Mouse (Mus musculus) embryonic facial prominence, embryonic 13.5 days (tissue): ENCODE data around the gene Wdr17. TPM values are rescaled to one million over a fixed set of nuclear protein-coding genes. Genes with fewer than 3 reads are reported as not detected.

Experiments
- ATAC-seq: fragments of 200-750 bp; cut with Nextera tagmentation; 2 replicates; pipeline ENCODE4 v1.8.0; 2017; ENCODE audit warnings: low read depth; ENCODE audit not compliant: insufficient number of reproducible peaks, insufficient read depth, low FRiP score, low TSS enrichment
- H3K27ac ChIP-seq: fragments of 300-500 bp; sonication (generic); 2 replicates; pipeline ENCODE4 v1.5.1; 2015; ENCODE audit warnings: moderate library complexity, mild to moderate bottlenecking, inconsistent platforms
- H3K27me3 ChIP-seq: fragments of 300-500 bp; sonication (generic); 2 replicates; pipeline ENCODE4 v1.6.1; 2015; ENCODE audit warnings: mild to moderate bottlenecking, inconsistent platforms
- H3K36me3 ChIP-seq: fragments of 300-500 bp; sonication (generic); 2 replicates; pipeline ENCODE4 v1.6.1; 2015; ENCODE audit warnings: mild to moderate bottlenecking, inconsistent platforms
- H3K4me1 ChIP-seq: fragments of 300-500 bp; sonication (generic); 2 replicates; pipeline ENCODE4 v1.6.1; 2015; ENCODE audit warnings: inconsistent platforms
- H3K4me2 ChIP-seq: fragments of 300-500 bp; sonication (generic); 2 replicates; pipeline ENCODE4 v1.6.1; 2015; ENCODE audit warnings: moderate library complexity, mild to moderate bottlenecking, inconsistent platforms
- H3K4me3 ChIP-seq: fragments of 300-500 bp; sonication (generic); 2 replicates; pipeline ENCODE4 v1.5.1; 2015; ENCODE audit warnings: mild to moderate bottlenecking, inconsistent platforms
- H3K9ac ChIP-seq: fragments of 300-500 bp; sonication (generic); 2 replicates; pipeline ENCODE4 v1.6.1; 2015; ENCODE audit warnings: mild to moderate bottlenecking, inconsistent platforms
- H3K9me3 ChIP-seq: fragments of 300-500 bp; sonication (generic); 2 replicates; pipeline ENCODE4 v1.6.1; 2016; ENCODE audit warnings: inconsistent platforms
- WGBS: fragments of 180-500 bp; shearing (Covaris S2); methylation state at CpG from one replicate; pipeline ENCODE4 v1.1.7; 2015; ENCODE audit warnings: mixed read lengths; 5-methylcytosine and 5-hydroxymethylcytosine counted together
- polyA plus RNA-seq: library from polyadenylated mRNA; unstranded; fragments of >200 nt; fragmentation: Nextera tagmentation; extraction: Ambion mirVana; gene quantifications from 2 replicates; pipeline ENCODE4 v1.2.1, GENCODE M21; 2015

The Wdr17 gene
- polyA plus RNA-seq, 1 experiment from 2014 or later = 1.2 TPM

DNA sequence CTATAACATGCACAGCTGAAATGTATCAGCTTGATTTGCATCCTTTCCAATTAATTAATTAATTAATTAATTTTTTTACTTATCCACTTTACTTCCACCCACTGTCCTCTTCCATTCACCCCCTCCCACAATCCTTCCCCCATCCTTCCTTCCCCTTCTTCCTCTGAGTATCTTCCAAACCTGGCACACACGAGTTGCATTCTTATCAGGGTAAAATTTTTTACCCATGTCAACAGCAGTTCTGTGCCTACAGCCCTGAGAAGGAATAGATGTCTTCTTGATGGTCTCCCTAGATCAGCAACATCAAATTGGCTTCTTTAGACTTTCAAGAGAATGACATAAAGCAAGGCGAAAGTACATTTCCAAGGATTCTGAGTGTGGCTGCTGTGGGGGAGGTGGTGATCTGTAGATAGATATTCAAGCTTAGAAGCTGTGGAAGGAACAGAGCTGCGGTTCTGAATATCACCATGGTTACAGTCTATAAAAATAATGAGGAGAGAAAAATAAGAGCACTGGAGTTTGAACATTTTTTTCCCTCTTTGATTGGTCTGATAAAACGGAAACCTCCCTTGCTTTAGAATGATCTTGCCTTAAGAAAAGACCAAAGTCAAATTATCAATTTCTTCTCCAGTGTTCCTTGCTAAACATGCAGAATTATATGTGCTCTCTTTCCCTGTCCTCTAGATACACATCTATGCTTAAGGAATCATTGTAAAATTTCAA lies 22.8 kb downstream of the Wdr17 start:
- WGBS = 79% methylated on average over 4 of the region's 4 CpGs
- no peaks in the 10 kb centered on the region for H3K27me3 ChIP-seq
- no peak overlapping the region for H3K9ac ChIP-seq
- no peak for ATAC-seq
- no peaks in the 10 kb centered on the region for H3K4me1 ChIP-seq
- no peak overlapping the region for H3K4me2 ChIP-seq
- no peak overlapping the region for H3K27ac ChIP-seq
- no peaks in the 10 kb centered on the region for H3K9me3 ChIP-seq
- no peaks in the 10 kb centered on the region for H3K36me3 ChIP-seq
- H3K4me3 ChIP-seq = no peak overlapping the region

DNA sequence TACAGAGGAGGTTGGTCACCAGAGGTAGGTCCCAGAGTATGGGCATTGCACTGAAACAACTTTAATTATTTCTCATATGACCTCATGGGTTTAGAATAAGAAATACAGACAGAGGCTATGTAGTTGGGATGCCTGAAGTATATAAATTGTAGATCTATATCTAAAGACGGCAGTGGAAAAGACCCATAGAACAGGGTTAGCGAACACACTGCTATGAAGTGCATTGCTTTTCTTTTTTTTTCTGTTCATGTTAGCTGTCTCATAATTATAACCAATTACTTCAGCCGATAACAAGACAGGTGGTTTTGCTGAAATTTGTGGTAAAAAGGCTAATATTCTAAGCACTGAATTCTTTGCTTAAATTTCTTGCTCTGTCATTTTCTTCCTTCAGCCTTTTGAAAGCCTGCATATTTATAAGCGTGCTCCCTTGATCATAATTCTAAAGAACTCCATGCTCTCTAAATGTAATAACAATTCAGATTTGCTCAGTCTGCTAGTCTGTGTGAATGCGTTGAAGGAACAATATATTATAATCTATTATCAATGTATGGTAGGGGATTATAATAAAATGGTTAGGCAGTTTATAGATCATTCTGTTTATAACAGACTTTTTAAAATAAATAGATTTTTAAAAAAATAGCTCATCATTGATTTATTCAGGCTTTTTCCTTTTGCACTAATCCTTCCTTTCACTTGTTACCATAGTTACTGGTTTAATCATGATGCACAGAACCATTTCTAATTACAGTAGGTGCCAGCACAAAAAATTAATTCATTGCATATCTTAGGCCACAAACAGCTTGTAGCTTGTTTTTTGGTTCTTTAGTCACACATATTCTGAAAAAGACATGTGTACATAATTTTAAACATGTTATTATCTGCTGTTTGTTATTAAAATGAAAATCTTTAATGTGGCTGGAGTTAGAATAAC lies 50.7 kb downstream of the Wdr17 start:
- H3K9ac ChIP-seq = no peak overlapping the region
- H3K4me3 ChIP-seq = no peak overlapping the region
- WGBS = 84% methylated on average over 5 of the region's 5 CpGs
- H3K9me3 ChIP-seq = no peaks in the 10 kb centered on the region
- H3K4me2 ChIP-seq = no peak overlapping the region
- H3K4me1 ChIP-seq = no peaks in the 10 kb centered on the region
- no peaks in the 10 kb centered on the region for H3K27me3 ChIP-seq
- H3K36me3 ChIP-seq = no peaks in the 10 kb centered on the region
- no peak overlapping the region for H3K27ac ChIP-seq
- ATAC-seq = no peak

DNA sequence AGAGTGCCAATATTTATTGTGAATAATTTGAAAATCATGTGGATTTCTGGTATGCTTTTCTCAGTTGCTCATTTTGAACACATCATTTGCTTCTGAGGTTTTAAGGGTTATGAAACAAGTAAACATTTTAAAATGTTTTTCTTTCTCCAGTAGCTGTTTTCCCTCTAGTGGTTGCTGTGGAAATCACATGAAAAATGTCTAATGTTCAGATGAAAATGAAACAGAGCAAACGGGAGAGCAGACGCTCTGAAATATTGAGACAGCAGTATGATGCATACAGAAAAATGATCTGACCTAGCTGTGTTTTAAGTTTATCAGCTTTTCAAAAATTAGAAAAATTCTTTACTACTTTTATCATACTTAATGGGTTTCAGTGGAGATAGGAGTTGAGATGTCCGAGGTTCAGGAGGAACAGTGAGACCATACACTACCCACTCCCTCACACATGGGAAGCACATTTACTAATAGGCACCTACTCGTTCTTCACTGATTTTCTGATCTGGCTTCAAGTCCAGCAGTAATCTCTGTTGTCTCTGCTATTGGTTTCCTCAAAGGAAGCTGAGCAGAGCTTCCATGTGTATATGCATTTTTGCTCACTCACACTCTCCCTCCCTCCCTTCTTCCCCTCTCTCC lies 57.1 kb downstream of the Wdr17 start:
- H3K27me3 ChIP-seq = no peaks in the 10 kb centered on the region
- WGBS = 56% methylated on average over 4 of the region's 4 CpGs
- H3K9me3 ChIP-seq = no peaks in the 10 kb centered on the region
- no peak for ATAC-seq
- H3K4me1 ChIP-seq = no peaks in the 10 kb centered on the region
- no peaks in the 10 kb centered on the region for H3K36me3 ChIP-seq
- no peak overlapping the region for H3K4me3 ChIP-seq
- no peak overlapping the region for H3K4me2 ChIP-seq
- no peak overlapping the region for H3K27ac ChIP-seq
- H3K9ac ChIP-seq = no peak overlapping the region

DNA sequence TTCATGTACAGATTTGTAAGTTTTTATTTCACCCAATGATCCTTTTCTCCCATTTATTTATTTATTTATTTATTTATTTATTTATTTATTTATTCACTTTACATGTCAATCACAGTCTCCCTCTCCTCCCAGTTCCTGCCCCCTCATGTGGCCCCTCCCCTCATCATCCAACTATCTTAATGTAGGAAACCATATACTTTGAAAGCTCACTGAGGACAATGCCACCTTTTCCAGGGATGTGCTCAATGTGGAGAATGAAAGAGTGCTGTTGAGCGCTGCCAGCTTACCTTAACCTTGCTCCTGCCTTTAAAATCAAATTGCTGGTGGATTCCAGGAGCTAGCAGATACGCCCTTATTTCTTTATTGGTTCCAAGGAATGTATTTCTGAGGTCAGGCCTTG lies 59.0 kb downstream of the Wdr17 start:
- Histone ChIP-seq H3K27me3 (no peaks in the 10 kb centered on the region), H3K9me3 (no peaks in the 10 kb centered on the region), H3K9ac (no peak overlapping the region), H3K4me2 (no peak overlapping the region), H3K27ac (no peak overlapping the region), H3K4me3 (no peak overlapping the region), H3K36me3 (no peaks in the 10 kb centered on the region), H3K4me1 (no peaks in the 10 kb centered on the region)
- ATAC-seq = no peak
- WGBS = 87% methylated on average over 2 of the region's 2 CpGs

DNA sequence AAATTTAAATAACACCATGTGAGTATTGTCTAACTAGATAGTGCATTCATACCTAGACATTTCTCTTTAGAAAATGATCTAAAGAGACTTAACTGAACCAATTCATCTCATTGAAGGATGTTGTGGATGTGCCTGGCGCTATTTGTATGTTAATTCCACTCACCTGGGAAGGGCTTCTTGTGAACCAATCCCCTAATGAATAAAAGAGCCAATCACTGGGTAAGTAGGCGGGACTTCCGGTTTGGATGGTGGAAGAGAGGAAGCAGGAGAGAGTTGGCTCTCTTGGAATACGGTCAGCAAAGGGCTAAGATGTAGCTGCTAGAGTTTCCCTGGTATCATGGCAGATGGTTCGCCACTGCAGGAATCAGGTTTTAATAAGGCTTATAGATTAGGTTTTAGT lies 64.0 kb downstream of the Wdr17 start:
- no peaks in the 10 kb centered on the region for H3K36me3 ChIP-seq
- no peaks in the 10 kb centered on the region for H3K4me1 ChIP-seq
- no peak overlapping the region for H3K27ac ChIP-seq
- no peak overlapping the region for H3K4me2 ChIP-seq
- H3K9ac ChIP-seq = no peak overlapping the region
- no peak for ATAC-seq
- WGBS = 91% methylated on average over 5 of the region's 5 CpGs
- H3K4me3 ChIP-seq = no peak overlapping the region
- no peaks in the 10 kb centered on the region for H3K27me3 ChIP-seq
- H3K9me3 ChIP-seq = no peaks in the 10 kb centered on the region

DNA sequence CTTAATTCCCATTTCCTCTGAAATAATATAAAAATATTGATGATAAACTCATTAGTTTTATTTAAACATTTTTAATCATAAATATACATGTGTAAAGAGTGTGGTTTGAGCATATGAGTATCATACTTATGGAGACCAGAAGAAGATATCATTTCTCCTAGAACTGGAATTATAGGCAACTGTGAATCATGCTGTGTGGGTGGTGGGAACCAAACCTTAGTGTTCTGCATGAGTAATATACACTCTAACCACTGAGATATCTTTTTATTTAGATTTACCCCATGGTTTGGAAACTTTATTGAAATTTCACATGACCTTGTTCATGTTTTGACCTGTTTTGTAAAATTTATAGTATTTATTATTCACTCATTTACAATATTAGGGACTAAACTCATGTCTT lies 68.3 kb downstream of the Wdr17 start:
- Histone ChIP-seq H3K36me3 (no peaks in the 10 kb centered on the region), H3K9ac (no peak overlapping the region), H3K4me2 (no peak overlapping the region), H3K27ac (no peak overlapping the region), H3K9me3 (peaks cover 2% of the 10 kb centered on the region; the same call in 1 of the 2 replicates), H3K4me3 (no peak overlapping the region), H3K27me3 (no peaks in the 10 kb centered on the region), H3K4me1 (no peaks in the 10 kb centered on the region)
- no peak for ATAC-seq

DNA sequence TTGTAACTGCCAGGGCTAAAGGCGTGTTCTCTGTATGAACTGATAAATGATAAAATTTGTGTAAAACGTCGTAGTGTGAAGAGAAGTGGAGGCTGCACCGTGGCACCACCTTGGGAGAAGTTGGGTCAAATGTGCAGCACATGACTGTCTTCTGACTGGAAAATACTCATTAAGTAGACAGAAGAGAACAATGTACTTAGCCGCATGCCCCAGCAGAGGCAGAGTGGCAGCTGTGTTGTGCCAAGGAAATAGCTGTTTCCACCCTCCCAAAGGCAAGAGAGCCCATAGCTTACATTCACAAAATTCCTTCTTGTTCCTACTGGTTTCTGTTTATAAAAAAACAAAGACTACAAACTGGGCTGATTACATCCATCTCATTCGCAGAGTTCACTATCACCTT lies 78.8 kb downstream of the Wdr17 start:
- no peaks in the 10 kb centered on the region for H3K9me3 ChIP-seq

DNA sequence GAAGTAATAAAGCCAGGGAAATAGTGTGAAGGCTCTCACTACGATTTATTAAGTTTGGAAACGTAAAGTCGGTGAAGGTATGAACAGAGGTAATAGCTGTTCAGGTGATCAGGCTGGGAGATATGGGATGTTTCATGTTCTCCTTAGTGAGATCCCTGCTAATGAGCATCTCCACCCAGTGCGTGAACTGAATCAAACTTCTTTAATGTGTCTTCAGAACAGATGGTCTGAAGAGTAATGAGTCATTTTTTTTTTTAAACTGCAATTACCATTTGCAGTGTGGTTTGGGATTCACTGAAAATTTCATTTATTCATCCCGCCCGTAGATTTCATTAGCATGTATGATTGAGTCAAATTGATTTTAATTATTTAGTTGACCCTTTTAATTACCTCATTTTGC lies 80.8 kb downstream of the Wdr17 start:
- Histone ChIP-seq H3K9me3 (no peaks in the 10 kb centered on the region), H3K27me3 (no peaks in the 10 kb centered on the region), H3K9ac (no peak overlapping the region), H3K4me3 (no peak overlapping the region), H3K4me2 (no peak overlapping the region), H3K27ac (no peak overlapping the region), H3K36me3 (no peaks in the 10 kb centered on the region), H3K4me1 (no peaks in the 10 kb centered on the region; the same call in 1 of the 2 replicates)
- ATAC-seq = no peak
- WGBS = 88% methylated on average over 6 of the region's 6 CpGs

More for the DNA sequence above, 78.8 kb downstream of the Wdr17 start:
- Histone ChIP-seq H3K27me3 (no peaks in the 10 kb centered on the region), H3K4me3 (no peak overlapping the region), H3K36me3 (no peaks in the 10 kb centered on the region), H3K9ac (no peak overlapping the region), H3K4me1 (no peaks in the 10 kb centered on the region; the same call in 1 of the 2 replicates), H3K4me2 (no peak overlapping the region), H3K27ac (no peak overlapping the region)
- no peak for ATAC-seq
- 69% methylated on average over 6 of the region's 6 CpGs for WGBS

DNA sequence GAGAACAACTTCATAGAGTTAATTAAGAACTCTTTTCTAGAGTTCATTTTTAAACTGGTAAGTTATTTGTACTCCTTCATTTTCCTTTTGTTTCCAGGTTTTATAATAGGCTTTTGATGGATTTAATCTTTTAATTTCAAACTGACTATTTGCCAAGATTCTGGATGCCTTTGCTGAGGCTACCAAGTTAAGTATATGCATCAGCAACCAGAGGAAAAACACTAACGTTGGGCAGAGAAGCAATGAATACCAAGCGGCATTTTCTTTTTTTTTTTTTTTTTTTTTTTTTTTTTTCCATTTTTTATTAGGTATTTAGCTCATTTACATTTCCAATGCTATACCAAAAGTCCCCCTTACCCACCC lies 94.3 kb downstream of the Wdr17 start:
- Histone ChIP-seq H3K4me3 (no peak overlapping the region), H3K27ac (no peak overlapping the region), H3K4me1 (no peaks in the 10 kb centered on the region), H3K9ac (no peak overlapping the region), H3K27me3 (no peaks in the 10 kb centered on the region), H3K36me3 (no peaks in the 10 kb centered on the region), H3K4me2 (no peak overlapping the region), H3K9me3 (no peaks in the 10 kb centered on the region)
- 89% methylated on average over 2 of the region's 2 CpGs for WGBS
- no peak for ATAC-seq

DNA sequence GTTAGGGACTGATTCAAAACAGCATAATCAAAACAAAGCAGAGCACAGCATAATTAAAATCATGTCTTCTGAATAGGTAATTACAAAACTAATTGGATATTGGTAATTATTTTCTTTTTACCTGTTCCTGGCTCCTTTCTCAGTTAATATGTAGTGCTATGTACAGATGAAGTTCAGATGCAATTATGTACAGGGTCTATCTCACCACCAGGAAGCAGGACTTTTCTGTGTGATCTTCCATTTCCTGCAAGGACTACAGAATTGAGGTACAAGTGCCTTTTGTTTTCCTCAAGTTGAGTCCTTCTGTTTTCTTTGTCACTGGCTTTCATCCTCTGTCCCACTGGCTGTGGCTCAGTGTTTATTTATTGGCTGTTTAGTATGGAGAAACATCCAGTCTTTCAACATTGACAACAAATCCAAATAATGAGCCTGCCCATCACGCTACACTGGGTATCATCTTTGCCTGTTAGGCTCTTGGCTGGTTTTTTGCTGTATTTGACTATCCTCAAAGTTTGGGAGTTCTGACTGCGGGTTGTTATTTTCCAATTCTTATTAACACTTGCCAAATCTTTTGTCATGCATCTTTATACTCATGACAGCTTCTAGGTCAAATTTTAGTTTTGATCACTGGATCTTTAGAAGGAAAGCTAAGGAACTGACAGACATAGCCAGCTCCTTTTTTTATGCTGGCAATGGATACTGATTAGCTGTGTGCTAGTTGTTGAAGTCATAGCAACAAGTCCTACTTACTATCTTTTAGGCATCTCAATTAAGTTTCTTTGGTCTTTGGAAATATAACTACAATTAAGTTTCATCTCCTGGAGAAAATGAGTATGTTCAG lies 94.9 kb downstream of the Wdr17 start:
- H3K9me3 ChIP-seq = no peaks in the 10 kb centered on the region
- no peaks in the 10 kb centered on the region for H3K27me3 ChIP-seq
- no peak overlapping the region for H3K27ac ChIP-seq
- no peak overlapping the region for H3K4me3 ChIP-seq
- H3K9ac ChIP-seq = no peak overlapping the region
- no peaks in the 10 kb centered on the region for H3K36me3 ChIP-seq
- 81% methylated on average over 2 of the region's 2 CpGs for WGBS
- no peak for ATAC-seq
- no peaks in the 10 kb centered on the region for H3K4me1 ChIP-seq
- no peak overlapping the region for H3K4me2 ChIP-seq
